Mouse (Mus musculus) spleen, postnatal 10 days (tissue): ENCODE measurements around the gene Ibsp.
A peak's percentile ranks its signal among the peaks of the same experiment; 100 is the strongest.

Experiments used
- DNase-seq, 2 experiments: peaks; one replicate each; pipeline ENCODE4 v3.0.0; 2021 to 2022; ENCODE audit warnings: low spot score in 2 of 2

Gene Ibsp

DNA sequence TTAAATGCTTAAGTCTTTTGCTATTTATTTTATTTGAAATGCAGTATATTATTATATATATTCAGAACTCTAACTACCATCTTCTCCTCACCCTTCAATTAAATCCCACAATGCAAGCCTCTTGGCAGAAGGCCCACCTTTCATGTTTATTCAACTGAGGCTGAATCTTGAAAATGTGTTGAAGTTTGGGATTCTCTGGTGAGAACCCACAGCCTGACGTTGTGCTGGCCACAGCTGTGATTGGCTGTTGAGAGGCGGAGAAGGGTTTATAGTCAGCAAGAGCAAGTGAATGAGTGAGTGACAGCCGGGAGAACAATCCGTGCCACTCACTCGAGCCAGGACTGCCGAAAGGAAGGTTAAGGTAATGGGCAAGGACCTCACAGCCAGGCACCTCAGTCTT lies at the start of gene Ibsp:
Gene Ibsp (plus strand): TSS at position 178 of the 400 bp plus-strand sequence.
- DNase-seq, result no peak

DNA sequence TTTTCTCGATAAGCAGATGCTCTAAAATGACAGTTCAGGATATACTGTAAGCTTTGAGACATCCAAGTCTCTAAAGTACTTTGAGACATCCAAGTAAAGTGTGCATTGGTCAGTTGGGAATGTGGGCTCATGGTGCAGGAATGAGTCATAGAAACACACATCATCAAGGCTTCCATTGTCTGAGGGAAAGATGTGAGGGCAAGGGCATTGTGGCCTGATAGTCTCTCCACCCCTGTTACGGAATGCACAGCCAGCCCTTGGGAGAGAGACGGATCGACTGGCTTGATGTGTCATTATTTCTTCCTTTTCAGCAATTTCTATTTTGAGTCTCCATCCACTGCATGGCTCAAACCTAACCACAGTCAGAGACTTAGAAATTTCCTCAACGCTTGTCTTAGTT lies 47.2 kb upstream of the Ibsp start:
- DNase-seq, result no peak

DNA sequence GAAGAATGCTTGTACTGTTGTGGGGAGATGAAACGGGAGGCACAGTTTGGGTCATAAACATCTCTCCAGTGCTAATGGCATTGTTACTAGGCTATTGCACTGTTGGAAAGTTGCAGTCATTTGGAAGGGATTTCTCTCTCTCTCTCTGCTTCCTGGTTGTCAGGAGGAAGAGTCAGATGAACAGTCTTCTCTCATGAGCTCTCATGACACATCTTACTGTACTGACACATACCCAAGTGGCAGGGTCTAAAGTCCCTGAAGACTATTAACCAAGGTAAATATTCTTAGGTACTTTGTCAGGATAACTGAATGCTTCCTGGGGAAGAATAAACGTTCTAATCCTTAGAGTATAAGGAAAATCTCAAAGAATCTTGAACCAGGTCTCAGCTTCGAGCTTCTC lies 42.4 kb upstream of the Ibsp start:
- no peak for DNase-seq

DNA sequence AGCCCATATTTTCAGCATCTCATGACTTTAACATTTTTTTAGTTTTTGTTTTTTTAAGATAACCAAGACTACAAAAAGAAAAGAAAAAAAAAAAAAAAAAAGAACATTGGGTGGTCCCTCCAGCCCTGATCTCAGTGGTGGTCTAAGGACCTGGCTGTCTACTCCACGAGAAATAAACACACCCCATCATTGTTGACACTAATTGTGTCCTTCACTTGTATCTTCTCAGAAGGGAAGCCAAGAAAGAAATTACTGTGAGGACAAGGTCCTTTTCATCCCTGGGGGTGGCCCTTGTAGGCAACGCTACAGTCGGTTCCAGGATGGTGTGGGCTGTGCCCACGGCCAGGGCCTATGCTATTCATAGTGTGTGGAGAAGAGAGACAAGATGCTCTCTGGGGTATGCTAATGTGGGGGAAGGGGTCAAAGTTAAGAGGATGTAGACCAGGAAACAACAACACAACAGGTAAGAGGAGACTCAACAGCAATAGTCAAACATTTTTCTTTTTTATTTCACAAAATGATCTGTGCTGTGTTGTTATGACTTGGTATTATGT lies 37.0 kb upstream of the Ibsp start:
- DNase-seq, result no peak

DNA sequence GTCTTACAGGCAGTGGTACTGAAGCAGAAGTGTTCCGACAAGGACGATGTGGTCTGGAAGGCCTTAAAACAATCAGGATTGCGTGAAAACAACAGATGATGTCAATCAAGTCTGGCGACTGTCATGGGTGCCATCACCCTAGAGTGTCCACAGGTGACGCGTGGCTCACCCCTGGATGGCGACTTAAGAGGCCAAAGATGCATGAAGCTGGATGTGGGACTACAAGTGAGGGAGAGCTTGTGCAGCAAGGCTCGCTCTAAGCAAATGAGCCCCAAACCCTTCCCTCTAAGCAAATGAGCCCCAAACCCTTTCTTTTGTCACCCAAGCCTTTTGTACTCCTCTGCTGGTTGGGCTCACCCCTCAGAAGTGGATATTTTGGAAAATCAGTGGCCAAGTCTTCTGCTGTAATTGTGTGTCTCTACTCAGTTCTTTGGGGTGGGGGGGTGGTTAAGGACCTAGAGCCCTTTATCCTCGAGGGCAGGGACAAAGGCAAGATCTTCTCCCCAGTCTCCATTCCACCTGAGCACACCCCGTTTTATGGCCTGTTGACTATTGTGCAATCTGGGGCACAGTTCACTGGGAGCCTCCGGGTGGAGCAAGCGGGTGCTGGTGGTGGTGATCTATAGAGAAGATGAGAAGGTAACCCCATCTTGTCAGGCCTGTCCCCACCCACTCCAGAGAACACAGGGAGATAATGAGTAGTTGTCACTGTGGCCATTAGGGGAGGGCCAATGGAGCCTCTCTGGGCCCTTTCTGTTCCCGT lies 35.8 kb upstream of the Ibsp start:
- no peak for DNase-seq

DNA sequence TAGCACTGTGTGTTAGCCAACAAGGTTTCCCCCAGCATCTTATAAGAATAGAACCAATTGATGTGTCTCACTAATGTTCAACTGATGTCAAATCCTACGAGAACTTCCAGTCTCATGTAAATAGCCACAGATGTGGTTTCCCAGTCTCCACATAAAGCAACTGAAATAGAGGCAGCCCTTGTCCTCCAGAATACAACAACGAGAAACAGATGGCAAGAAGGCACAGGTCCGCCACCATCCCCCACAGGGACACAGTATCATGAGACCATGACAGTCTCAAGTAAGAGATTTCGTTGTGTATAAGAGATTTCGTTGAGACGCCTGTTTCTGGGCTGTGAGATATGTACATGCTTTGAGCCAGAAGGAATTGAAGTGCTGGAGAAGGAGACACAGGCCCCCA lies 4.8 kb upstream of the Ibsp start:
- no peak for DNase-seq

DNA sequence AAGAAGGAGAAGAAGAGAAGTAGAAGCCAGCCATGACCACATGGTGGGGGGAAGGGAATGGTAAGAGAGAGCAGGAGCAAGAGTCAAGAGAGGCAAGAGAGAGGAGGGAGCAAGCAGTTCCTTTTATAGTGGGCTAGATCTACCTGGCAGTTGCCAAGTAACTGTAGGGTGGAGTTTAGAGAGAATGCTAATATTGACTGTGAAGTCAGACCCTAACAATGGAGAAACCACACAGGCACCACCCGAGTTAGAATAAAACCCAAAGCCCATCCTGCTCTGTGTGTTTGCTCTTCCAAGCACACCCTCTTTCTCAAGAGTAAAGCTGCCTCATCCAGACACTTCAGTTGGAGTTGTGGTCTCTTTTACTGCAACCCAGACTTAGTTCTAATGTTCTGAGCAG lies 15.1 kb downstream of the Ibsp start:
- no peak for DNase-seq

DNA sequence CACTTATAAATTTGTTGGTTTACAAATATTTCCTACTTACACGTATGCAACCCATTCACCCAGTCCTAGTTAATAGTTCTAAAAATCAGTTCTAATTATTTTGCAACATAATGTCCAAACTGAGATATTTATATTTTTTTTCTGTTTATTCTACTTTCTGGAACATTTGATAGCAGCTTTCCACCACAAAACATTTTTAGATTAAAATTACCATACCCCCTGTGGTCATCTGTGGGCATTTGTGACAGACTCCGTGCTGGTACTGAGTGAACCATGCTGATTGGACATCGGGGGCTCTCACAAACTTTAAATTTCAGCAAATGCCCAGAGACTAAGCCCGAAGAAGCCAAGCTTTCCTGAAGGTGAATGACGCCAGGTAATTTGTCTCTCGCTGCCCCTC lies 26.1 kb downstream of the Ibsp start, which contains the start of gene Mepe:
Gene Mepe (plus strand): TSS at position 301 of the 400 bp plus-strand sequence.
- DNase-seq, result no peak

DNA sequence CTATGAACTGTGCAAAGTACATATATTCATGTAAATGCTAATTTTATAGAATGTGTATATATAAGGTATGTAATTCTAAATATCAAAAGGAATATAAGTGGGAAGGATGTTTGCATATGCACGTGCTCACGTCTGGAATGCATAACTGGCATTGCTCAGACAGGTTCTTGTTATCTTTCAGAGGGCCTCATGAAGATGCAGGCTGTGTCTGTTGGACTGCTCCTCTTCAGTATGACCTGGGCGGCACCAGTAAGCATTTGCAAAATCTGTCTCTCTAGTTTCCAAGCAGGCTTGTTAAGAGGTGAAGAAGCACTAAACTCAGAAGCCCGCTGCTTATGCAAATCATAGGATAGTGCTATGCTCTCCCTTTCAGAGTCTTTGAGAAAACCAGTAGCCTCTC lies 27.9 kb downstream of the Ibsp start:
- no peak for DNase-seq

DNA sequence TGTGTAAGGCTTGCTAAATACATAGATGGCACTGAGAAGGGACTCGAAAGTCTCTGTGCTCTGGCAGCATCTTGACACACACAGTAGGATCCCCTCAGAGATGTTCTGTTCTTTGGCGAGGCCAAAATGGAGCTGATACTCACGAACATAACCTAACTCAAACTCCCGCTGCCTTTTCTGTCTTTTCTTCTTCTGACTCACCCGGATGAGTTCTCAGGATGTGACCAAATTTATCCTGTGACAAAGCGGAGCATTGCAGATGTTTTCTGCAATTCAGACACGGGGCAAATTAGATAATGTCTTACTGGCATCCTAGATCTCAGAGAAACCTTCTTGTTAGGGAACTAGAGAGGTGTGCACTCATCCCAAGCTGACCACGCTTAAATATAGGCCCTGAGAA lies 28.4 kb downstream of the Ibsp start:
- DNase-seq, result no peak

DNA sequence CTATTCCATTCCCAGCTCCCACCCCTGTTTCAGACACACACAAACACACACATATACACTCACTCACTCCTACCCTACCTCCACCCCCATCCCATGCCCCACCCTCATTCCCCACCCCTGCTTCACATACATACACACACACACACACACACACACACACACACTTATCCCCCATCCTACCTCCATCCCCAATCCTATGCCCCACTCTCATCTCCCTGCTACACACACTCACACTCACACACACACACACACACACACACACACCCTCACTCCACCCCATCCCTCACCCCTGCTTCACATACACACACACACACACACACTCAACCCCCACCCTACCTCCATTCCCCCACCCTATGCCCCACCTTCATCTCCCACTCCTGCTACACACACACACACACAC lies 28.9 kb downstream of the Ibsp start:
- no peak for DNase-seq

DNA sequence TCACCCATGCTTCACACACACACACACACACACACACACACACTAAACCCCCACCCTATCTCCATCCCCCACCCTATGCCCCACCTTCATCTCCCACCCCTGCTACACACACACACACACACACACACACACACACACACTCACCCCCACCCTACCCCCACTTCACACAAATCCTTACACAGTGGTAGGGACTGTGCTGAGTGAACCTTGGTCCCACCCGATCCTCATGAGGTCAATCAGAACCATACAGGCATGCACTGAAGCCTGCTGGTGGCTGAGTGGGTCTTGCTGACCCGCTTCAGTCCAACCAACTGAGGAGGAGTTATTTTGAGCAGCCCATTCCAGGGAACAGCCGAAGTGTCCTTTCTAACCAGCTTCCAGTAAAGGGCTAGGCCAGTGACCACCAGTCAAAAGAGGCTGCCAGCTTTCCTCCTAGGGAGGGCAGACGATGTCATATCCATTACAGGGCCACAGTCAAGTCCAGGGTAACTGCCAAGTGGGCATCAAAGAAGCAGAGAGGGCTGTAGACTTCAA lies 29.4 kb downstream of the Ibsp start:
- no peak for DNase-seq

DNA sequence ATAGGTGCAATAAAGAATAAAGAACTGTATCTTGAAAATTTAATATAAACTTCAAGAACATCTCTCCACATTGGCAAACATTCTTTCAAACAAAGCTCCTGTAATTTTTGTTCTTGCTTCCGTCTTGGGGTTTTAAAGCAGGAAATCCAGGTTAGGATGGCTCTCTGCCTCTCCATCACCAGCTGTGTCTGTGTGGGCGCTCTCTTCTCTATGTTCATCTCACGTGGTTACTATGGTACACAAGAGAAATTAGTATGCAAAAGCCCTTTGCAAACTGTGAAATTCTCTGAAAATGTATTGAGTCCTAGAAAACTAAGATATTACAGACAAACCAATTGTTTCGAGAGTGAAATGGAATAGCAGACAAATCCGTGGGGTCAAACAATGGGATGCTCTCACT lies 30.4 kb downstream of the Ibsp start:
- DNase-seq, result no peak

DNA sequence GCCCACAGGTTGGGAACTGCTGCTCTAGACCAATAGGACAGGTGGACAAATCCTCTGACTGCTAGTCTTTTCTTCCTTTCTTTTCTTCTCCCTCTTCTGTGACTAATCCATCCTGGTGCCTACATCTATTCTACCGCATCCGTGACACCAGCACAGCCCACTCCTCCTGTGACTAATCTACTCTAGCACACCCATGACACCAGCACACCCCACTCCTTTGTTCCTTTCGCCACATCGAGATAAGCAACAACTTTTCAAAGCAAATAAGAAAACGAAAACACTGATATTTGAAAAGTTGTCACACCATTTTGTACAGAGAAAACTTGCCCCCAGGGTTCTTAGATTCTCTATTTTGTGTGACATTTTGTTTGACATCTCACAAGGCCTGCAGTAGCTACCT lies 31.1 kb downstream of the Ibsp start:
- DNase-seq, result no peak

DNA sequence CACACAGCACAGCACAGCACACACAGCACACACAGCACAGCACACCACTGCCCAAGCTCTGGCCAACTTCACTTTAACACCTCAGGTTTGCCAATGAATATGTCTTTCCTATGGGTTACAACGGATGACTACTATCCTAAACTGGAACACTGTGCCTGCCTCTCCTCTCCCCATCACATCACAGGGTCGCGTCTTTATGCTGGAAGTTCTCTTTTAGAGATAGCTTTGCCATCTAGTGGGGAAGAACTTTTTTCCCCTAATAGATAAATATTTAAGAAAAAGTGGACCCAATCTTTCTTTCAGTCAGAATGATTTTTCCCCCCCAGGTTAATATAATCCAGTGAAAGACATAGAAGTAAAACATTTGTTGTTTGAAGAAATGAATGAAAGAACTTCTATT lies 33.3 kb downstream of the Ibsp start:
- DNase-seq, result no peak

DNA sequence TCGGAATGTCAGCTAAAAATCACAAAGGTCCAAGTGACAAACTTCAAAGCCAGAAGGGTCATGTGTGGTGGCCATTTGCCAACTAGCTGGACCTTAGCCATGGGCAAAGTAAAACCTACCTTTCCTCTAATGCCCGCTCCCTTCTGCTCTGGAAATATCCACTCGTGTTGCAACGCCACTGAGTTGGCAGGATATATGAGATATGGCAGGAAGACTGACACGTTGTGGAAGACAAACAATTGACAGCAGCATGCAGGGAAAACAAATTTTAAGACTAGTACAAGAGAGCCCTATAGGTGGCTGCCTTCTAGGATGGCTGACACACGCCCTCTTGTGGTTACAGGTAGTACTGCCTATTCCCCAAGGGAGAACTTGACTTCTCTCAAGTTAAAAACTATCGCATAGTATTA lies 34.3 kb downstream of the Ibsp start:
- DNase-seq, result peak in 1 of 2 experiments; percentile 45

DNA sequence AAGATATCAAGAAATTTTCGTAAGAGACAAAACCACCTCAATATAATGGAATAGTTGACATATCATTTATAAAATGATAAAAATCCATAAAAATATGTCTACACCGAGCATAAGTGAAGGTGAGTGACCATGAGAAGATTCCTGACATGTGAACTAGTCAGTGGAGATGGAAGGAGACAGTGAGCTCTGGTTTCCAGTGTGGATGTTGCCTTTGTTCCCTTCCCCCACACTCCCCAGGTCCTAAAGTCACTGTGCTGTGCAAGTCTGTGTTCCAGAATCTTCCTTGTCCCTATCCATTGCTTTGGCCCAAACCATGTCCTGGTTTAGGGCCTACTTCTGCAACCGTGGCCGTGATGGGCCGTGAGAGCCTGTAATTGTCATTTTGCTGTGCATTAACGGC lies 34.7 kb downstream of the Ibsp start:
- DNase-seq, result no peak

DNA sequence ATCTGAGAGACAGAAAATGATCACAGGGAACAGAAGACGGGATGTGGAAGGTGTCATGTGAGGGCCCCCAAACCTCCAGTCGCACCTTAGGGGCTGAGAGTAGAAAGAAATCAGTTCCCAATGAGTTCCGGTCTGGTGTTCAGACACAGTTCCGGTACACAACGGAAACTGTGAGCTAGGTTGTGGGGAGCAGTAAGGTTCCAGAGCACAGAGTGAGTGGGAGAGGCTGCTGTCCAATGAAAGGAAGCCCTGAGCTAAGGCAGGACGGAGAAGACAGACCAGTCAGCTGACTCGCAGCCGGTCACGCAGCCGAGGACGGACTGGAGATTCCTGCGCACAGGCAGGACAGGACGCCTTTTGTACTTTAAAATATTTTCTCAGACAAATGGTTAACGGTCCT lies 35.5 kb downstream of the Ibsp start:
- DNase-seq, result no peak

DNA sequence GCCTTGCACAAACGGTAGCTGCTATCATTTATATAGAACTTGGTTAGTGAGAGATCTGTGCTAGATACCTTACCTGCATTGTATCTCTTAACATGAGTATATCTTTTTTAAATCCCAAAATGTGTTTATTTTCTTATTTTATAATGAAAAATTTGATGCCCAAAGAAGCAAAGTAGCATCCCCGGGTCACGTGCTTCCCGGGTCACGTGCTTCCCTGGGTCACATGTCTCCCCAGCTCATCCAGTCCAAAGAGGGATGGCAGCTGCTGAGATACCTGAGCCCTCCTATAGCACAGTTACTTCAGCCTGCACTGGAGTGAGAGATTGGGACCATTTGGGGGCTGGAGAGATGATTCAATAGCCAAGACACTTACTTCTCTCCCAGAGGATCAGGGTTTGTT lies 37.0 kb downstream of the Ibsp start:
- no peak for DNase-seq

DNA sequence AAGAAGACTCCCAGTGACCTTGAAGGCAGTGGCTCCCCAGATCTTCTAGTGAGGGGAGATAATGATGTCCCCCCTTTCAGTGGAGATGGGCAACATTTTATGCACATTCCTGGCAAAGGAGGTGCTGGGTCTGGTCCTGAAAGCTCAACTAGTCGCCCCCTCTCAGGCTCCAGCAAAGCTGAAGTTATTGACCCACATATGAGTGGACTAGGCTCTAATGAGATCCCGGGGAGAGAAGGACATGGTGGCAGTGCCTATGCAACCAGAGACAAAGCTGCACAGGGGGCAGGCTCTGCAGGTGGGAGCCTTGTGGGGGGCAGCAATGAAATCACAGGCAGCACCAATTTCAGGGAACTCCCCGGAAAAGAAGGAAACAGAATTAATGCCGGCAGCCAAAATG lies 38.5 kb downstream of the Ibsp start:
- no peak for DNase-seq

DNA sequence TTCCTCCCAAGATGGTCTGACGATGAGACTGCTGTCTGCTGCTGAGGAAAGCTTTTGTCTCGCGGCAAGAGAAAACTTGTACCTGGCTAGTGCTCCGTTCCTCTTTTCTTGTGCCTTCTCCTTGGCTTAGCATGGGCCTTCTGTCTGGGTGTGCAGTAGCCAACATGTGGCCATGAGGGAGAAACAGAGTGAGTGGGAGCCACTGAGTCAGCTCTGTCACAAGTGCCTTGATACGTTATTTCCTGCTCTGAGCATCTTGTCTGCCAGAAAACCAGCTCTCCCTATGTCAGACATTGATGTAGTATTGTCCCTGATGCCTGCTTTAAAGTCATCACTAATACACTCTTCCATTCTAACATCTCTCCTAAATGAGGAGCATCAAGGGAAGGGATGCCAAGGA lies 40.0 kb downstream of the Ibsp start:
- no peak for DNase-seq

DNA sequence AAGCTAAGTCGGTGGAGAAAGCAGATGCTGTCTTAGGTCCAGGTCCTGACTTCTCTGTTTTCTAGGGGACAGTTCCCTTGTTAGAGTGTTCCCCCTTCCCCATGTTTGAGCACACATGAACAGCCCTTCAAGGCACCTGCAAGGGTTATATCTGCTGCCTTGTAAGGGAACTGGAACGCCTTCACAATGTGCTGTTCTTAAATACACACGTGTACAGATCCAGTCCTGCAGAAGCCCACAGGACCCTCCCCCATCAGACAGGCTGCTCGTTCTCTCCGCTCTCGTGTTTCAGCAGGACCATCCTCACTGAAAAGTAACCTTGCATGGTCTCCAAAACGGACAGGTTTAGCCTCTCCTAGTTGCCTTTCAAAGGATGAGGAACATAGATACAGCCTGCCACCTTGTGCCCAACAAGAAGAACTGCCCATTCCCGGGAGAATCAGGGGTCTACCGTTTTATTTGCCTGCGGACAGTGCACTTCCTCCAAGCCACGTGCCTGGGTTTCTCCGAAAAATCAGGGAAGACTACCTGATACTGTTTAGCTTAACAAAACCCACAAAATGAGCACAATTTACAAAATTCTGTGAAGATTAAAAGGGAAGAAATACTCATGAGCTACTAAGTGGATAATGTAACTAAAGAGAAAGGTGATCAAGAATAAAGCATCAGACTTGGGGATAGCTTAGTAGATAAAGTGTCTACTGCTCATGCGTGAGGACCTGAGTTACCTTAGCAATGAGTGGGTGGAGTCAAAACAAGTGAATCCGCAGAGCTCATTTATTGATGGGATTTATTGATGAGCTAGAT lies 40.9 kb downstream of the Ibsp start:
- DNase-seq, result no peak

DNA sequence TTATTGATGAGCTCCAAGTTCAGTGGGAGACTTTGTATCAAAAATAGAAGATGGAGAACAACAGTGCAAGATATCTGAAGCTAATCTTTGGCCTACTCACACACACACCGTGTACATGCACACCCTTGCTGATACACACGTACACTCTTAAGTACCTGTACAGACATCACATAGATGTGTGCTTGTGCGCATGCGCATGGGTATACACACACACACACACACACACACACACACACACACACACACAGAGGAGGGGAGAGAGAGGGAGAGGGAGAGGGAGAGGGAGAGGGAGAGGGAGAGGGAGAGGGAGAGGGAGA lies 41.5 kb downstream of the Ibsp start:
- DNase-seq, result no peak
